Mouse (Mus musculus) adrenal gland, adult 18-20 months (tissue): ENCODE measurements at regions not wholly inside any gene's neighbourhood (a gene's known extent, or its start where the extent isn't known, plus 50 kb on each side); places are given as distances from the start of the nearest gene placed in this dataset.

Experiments used
- DNase-seq, 2 experiments: peaks; one replicate each; pipeline ENCODE4 v3.0.0; 2021 to 2022; ENCODE audit warnings: low spot score in 2 of 2

DNA sequence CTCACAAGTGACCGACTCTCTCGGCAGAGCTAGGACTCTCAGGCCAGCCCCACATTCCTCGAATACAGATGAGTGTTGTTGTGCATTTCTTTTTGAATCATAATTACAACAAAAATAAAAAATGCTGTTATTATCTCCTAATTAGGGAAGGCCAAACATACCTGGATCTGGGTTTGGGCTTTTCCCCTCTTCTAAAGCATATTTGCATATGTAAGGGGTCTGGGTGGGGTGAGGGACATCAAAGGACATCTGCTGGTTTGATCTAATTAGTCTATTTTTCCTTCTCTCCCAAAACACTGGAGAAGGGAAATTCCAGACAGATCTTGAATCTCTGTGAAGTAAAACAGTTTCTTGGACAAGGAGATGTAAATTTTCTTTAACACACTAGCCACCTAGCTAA, 85.3 kb downstream of the Tfap2a start:
- no peak for DNase-seq

DNA sequence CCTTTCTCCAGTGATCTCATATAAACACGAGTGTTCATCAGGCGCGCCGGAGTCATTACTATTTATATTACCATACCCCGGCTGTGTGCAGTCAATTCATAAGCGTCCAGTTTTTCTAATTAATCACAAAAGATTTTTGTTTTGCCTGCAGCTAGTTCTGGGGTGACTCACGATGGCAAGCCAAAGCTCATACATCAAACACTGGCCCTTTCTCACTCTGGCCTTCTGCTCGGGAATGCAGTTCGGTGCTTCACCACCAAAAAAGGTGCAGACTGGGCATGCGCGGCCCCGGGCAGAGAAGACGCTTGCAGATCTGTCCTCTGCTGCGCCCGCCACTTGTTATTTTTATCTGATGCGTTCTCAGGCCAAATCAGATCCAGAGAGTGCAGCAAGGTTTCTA, 87.1 kb downstream of the Tfap2a start:
- peak; percentile 63 to 65 for DNase-seq

DNA sequence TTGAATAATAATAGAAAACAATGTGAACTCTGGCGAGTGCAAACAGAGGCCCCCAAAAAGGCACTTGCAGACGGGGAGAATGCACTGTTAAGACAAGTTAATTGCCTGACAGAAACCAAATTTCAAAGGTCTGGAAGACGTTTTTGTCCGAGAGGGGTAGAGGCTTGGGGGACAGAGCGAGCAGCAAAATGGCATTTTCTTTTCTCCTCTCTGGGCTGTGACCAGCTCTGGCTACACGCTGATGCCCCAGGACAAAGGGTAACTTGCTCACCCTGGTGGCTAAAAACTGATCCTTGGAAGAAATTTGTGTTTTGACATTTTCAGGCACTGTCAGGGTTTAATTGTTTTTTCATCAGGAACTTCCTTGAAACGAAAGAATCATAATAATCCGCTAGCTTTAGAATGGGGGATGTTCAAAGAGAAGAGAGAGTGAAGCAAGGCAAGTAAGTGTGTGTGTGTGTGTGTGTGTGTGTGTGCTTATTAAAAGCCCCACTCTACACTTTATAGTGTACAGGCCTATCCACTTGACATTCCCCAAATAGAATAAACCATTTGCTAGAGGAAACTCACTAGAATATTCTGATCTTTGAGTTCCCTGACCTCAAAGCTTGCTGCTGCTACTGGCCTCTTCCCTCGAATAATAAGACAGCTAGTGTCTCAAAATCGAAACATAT, 88.0 kb downstream of the Tfap2a start:
- no peak for DNase-seq

DNA sequence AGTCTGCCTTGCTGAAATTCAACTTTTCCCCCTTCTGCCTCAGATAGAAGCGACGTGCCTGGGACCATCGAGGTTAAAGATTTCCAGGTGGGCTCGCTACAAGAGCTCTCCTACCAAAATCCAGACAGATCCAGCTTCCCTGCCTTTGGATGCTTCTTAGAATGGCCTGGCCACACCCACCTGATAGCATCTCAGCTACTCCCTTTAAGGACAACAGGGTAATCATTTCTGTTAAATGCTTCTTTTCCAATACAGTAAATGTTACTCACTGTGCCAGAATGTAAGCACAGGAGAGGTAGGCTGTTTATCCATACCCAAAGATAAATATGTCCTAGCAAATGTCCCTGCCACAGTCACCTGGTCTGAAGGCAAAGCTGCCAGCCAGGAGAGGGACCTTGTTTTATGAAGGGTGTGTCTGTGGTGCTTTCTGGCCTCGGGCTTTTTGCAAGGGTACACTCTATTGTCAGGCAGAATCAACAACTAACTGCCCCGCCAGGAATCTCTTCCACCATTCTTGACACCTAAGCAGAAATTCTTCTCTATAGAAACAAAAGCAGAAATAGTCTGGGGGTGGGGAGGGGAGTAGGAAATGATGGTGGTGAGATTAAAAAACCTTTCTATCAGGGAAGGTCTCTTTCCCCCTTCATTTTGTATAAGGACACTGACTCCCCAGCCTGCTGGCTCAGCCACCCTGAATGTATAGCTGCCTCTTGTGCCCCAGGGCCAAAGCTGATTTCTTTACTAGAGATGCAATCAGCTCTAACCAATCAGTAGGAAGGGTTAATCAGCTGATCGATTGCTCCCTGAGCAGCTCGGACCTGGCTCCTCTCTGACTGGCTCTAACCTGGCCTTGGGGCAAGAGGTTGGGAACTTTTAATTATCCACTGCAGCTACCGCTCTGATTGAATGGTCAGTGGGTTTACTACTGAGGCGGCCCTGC, 88.8 kb downstream of the Tfap2a start:
- DNase-seq, result no peak

DNA sequence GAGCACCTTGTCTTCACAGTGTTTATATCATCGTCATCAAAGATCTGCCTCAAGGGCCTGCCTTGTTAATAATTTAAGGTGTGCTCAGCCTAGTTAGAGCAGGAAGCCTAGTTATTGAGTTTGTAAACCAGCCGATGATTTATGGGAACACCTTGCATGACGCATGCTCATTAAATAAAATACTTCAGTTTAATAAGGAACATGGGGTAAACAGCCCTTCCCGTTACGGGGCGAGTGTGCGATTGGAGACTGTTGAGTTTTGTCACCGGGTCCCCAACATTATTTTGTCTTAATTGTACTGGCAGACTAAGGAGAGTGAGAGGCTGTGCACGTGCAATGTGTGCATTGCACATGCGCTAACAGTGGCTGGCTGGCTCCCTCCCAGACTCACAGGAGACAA, 92.0 kb downstream of the Tfap2a start:
- no peak for DNase-seq

DNA sequence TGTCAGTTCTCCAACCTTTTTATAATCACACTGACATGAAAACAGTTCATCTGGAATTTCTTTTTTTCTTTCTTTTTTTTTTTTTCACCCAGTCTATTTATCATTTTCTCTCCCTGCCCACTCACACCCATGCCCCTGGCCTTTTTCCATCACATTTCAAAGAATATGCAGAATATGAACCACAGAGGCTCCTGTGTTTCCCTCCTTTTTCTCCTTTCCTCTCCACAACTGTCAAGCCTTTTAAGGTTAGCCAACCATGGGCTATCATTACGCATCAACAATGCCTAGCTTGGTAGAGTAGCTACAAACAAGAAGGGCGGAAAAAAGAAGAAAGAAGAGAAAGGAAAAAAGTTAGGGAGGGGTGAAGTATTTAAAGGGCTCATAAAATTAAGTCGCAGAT, 92.5 kb downstream of the Tfap2a start:
- no peak for DNase-seq

DNA sequence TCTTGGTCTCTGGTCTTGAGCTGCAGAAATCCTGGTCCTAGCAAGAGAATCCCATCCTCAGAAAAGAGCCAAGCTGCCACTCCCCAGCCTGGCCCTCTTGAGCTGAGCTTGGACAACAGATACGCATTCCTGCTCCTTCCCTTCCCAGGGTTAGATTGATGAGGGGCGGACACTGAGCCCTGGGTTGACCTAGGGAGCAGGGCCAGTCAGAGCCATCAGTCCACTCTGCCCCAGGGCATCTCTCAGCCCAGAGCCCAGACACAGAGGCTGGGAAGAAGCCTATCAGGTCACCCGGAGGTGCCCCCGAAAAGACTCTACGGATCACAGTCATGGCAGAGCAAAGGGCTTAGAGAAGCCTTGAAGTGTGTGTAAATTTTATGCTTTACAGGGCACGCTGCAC, 95.2 kb downstream of the Tfap2a start:
- no peak for DNase-seq

DNA sequence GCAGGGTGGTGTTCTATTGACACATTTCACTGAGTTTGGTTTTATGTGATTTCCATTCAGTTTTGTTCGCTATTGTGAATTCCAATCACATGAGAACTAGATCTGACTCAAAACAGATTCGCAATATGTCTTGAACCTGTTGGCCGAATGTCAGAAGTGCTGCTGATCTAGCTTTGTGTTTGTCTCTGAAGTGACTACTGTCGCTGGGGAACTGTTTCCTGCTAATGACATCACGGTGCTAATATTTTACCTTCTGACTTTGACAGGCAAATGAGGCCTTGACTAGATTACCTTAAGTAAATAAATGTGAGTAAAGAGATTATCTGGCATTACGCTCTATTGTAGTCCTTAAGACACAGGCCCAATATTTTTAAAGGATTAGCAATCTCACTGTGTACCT, 100.9 kb downstream of the Tfap2a start:
- DNase-seq, result no peak

DNA sequence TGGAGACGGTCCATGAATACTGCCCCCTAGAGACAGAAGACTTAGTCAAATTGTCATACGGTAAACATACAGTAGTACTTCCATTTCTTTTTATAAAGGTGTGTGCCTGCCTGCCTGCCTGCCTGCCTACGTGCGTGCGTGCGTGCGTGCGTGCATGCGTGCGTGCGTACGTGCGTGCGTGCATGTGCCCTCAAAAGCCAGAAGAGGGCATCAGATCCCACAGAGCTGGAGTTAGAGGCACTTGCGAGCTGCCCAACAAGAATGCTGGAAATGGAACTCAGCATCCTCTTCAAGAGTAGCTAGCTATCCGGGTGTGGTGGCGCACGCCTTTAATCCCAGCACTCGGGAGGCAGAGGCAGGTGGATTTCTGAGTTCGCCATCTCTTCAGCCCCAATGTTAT, 120.3 kb downstream of the Tfap2a start:
- no peak for DNase-seq

DNA sequence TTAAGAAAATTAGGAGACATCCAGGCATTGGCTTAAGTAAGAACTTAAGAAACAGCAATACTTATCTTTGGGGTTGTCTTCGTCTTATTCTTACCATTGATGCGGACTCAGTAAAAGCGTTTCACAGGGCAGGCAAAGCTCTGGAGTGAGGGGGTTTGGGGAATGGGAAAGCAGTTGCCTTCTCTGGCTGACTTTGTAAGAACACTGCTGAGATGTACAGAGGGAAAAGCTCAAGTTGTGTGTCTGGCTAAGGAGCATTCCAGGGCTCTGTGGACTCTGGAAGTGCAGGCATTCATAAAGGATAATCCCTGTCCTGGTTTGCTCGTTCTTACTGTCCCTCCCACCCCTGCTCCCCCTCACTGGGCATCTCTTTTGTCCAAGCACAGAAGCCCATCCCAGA, 129.7 kb downstream of the Tfap2a start:
- DNase-seq, result no peak

DNA sequence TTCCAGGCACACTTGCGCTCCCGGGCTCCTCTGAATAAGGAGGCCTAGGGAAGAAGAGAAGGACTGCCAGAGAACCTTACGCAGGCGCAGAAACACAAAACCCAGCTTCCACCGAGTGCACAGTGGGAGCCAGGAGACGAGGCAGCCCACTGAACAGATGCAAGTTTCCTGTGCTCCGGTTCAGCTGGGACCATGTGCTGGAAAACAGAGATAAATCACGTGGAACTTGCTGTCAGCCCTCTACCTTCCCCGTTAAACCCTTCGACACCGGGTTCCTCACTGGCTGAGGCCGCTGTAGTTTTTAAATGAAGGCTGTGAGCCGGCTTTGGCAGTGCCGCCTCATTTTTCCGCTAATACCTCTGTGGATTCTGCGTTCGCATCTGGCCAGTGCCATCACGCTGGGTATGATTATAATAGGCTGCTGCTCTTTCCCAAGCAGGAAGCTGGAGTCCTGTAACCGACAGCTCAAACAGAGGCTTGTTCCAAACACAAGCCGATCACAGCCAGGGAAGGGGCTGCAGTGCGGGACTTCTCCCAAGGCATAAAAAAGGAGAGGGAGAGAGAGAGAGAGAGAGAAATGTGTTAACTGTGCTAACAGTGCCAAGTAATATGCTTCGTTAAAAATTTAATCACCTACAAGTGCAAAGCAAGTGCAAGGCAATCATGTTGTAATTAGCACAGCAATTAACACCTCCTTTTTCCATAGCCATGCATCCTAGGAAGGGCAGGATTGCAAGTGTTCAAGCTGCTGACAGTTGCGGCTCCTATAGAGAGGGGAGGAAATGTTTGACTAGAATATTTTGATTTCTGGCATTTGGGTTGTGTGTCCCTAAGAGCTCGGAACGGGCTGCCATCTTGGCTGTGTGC, 131.5 kb downstream of the Tfap2a start:
- DNase-seq, result no peak

DNA sequence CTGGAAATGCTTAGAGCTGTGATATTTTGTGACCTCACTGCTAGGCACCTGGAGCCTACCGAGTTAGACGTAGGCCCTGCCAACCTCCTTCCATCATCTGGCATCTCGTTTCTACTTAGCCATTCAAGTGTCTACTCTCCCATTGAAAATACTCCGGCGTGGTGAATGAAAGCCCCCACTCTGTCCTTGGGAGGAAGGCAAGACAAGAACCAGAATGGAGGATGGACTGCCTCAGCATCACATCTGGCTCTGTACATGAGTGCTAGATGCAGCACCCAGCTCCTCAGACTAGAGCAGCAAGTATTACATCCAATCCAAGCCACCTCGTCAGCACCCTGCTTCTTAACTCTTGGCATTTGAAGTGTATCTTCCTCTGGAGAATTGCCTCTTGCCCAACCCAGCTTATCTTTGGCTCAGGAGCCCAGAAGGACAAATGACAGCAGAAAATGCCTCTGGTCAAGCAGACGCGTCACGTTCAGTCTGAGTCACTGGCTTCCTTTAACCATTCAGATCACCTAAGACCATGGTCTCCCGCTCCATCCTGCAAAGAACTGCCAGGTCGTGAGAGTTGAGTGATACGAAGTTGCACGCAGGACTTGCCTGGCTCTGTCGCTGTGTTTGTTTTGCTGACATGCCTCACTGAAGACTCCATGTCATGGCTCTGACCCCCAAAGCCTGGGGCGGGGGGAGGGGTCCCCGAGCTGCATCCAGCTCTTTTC, 132.3 kb downstream of the Tfap2a start:
- peak in 1 of 2 experiments; percentile 6 for DNase-seq

DNA sequence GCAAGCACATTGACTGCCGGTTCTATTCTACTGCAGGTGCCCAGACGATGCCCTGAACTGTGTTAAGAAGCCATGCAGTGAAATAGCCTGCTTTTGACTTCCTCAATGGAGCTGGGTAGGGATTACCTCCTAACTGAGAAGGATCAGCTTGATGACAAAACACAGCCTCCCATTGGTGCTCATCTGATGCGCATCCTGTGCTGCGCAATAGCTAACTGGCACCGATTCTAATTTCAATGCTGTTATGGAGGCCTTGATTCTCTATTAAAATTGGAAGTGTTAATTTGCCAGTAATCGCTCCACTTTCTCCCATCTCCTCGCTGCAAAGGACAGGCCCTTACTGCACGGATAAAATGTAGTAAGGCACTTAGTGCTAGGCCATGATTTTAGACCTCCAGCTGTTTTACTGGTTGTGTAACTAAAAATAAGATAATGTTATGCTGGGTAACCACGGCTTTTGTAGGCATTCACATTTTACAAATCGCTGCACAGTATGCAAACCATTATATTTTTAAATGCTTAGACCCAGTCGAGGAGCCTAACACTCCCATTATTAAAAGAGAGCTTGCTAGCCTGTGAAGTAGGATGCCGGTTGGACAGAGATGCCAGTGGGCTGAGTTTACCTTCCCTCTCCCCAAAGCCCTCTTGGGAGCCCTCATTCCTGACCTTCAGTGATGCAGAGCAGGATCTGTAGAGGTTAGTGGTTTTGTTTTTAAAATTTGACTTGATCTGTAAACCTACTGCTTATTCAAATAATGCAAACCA, 163.0 kb downstream of the Tfap2a start:
- no peak for DNase-seq

DNA sequence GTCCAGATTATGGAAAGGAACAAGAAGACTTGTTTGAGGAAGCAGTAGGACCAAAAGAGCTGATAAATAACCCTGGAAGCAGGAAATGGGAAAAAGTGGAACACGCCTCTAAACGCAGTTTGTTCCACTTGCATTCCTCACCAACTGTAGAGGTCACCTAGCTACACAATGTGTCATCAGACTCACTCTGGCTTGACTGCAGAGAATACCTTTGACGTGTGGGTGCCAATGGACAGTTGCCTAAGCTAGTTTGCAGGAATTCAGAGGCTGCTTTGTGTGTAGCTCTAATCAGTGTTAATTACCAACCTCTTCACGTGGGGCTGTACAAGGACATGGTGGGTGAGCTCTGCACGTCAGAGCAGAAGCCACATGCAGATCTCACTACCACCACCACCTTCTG, 168.7 kb downstream of the Tfap2a start:
- DNase-seq, result no peak

DNA sequence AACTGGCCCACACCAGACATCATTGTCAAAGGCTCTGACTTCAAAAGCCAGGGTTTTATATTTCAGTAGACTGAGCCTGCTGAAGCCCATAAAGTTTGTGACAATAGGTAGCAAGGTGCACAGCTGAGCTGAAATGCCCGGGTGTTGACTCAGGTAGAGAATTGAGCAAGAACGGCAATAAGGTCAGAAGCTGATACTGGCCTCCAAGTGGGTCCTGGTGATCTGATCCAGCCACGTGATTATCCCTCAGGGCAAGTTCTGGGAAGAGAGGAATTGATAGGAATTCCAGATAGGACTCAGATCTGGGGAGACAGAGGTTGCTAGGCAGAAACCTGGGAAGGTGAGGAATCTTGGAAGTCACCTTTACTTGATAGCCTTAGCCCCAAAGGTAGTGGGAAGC, 170.4 kb downstream of the Tfap2a start:
- DNase-seq, result no peak

DNA sequence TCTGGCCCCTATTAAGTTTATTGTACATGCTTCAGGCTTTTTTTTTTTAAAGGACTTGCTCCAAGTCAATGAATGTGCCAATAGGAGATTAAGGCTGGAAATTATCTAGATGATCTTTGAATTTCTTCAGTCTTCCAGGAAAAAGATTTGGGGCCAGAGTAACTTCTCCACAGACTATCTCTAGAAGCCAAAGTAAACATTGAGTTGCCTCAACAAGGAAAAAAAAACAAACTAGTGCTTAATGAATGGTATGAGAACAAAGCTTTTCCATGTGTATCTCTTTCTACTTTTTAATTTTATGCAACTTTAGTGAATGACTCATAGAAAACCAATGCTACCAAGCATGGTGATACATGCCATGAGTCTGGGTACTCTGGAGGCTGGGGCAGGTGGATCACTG, 173.8 kb downstream of the Tfap2a start:
- DNase-seq, result no peak

DNA sequence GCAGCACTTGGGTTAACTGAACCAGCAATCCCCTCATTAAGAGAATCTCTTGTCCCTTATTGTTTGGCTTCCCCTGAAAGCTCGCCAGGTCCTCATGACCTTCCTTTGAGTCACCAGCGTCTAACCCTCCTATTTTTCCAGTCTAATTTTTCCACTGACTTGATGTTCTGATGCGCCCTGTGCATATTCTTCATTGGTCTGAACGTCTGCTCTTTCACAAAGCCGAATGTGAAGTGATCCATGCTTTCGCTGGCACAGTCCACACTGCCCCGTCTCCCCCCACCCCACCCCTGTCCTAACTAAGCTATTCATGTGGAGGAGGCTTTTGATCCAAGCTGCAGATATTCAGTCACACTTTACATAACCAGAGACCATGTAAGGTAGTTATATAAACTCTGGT, 183.8 kb downstream of the Tfap2a start:
- DNase-seq, result no peak

DNA sequence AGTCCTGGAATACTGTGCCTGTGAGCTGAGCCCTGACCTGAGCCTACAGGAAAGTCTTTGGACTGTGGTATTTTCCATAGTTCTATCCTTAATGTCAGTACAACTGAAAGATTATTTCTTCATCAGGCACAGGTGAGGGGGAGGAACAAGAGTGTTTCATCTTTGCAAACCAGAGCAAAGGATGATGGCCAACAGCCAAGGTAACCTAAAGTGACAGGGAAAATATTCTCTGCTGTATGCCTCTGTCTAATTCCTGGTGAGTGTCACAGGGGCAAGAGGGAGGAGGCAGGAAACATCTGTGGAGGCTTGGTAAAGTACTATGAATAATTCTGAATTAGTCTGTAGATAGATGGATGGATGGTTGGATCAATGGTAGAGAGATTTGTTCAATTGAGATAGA, 164.3 kb upstream of the Ofcc1 start:
- no peak for DNase-seq

DNA sequence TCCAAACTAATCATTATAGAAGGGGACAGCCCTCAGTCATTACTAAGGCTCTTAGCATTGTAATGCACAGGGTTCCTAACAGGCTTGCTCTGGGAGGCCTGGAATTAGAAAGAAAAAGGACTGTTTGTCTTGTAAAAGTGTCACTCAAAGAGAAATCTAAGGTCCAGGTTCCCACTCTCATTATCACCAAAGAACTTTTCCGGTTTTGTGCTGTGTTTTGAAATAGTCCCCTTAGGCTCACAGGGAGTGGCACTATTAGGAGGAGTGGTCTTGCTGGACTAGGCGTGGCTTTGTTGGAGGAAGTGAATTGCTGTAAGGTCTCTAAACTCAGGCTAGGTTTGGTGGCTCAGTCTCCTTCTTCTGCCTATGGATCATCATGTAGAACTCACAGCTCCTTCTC, 161.9 kb upstream of the Ofcc1 start:
- no peak for DNase-seq

DNA sequence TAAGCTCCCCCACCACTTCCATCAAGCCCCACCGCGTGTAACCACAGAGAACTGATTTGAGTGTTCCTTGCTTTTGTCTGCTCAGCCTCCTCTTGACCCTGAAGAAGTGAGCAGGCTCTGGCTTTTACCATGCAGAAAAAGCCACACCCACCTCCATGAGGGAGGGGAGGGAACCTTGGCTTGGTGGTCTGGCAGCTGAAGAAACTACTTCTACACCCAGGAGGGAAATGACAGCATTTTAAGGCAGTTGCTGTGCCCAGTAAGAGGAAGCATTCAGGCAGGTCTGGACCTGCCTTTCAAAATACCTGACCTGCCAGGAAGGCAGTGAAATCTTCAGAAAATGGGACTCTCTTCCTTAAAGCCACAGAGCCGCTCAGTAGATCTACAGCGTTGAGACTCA, 156.9 kb upstream of the Ofcc1 start:
- DNase-seq, result no peak
